Mouse (Mus musculus) granulocyte monocyte progenitor cell, adult 5-6 weeks (primary cell): Measurements from ENCODE around the gene Gm9040. TPM values are rescaled to one million over a fixed set of nuclear protein-coding genes. Genes with fewer than 3 reads are reported as not detected.
A peak's percentile ranks its signal among the peaks of the same experiment; 100 is the strongest.
"Not testable (repeated sequence)": the region's sequence is repeated elsewhere in the genome, so short reads cannot be mapped to it uniquely, and the experiment has no call there.

Source experiments
- ATAC-seq: replicated peaks from 2 replicates; pipeline ENCODE4 v1.8.0; 2016; ENCODE audit warnings: mild to moderate bottlenecking, moderate TSS enrichment, inconsistent platforms; ENCODE audit not compliant: poor library complexity, severe bottlenecking
- total RNA-seq, 2 experiments: library from RNA; stranded (forward) in 1 of 2; stranded (reverse) in 1 of 2; fragments of 200-712, 200-1000 nt in 1 of 2; fragments of >200 nt in 1 of 2; fragmentation: Nextera tagmentation in 1 of 2; gene quantifications; 2 replicates each; pipeline ENCODE4 v1.2.3; 2014 to 2017

Gene Gm9040
- not detected in 2 replicates for total RNA-seq (2014; fragmentation: Nextera tagmentation)
- total RNA-seq (2017) = not detected in 2 replicates

- not testable (repeated sequence) for ATAC-seq
Observed at GRCm38 (mm10) chr10:118326869-118327268, at the start of gene Gm9040. Gm9040 (minus strand) TSS chr10:118326969.

- peak; percentile 100 for ATAC-seq
Observed at GRCm38 (mm10) chr10:118370443-118370842, 43.7 kb upstream of the Gm9040 start.

- ATAC-seq = no peak
Observed at GRCm38 (mm10) chr10:118369518-118369917, 42.7 kb upstream of the Gm9040 start.

GRCm38 (mm10) chr10:118354005-118354404, 27.2 kb upstream of the Gm9040 start, which contains the start of gene Gm9049:
Gm9049 (minus strand) TSS chr10:118354105.
- ATAC-seq = not testable (repeated sequence)

GRCm38 (mm10) chr10:118348579-118348978, 21.8 kb upstream of the Gm9040 start, which contains the start of gene Gm9048:
Gm9048 (minus strand) TSS chr10:118348679.
- not testable (repeated sequence) for ATAC-seq

GRCm38 (mm10) chr10:118343155-118343554, 16.4 kb upstream of the Gm9040 start, which contains the start of gene Gm9046:
Gm9046 (minus strand) TSS chr10:118343255.
- ATAC-seq = not testable (repeated sequence)

GRCm38 (mm10) chr10:118337731-118338130, 11.0 kb upstream of the Gm9040 start, which contains the start of gene Gm9045:
Gm9045 (minus strand) TSS chr10:118337831.
- ATAC-seq = not testable (repeated sequence)

GRCm38 (mm10) chr10:118332308-118332707, 5.5 kb upstream of the Gm9040 start, which contains the start of gene Gm9044:
Gm9044 (minus strand) TSS chr10:118332408.
- ATAC-seq = not testable (repeated sequence)

GRCm38 (mm10) chr10:118319024-118319423, 7.7 kb downstream of the Gm9040 start:
- ATAC-seq = peak; percentile 96

- 0 out of 2 replicates have a peak, but pooled peaks have one; percentile 33 for ATAC-seq
Observed at GRCm38 (mm10) chr10:118302133-118302532, 24.6 kb downstream of the Gm9040 start.

GRCm38 (mm10) chr10:118294938-118295337, 31.8 kb downstream of the Gm9040 start, which contains the start of gene Iltifb:
Iltifb (minus strand) TSS chr10:118295038.
- ATAC-seq = no peak

- ATAC-seq = peak; percentile 33
Observed at GRCm38 (mm10) chr10:118283016-118283415, 43.8 kb downstream of the Gm9040 start.

- not testable (repeated sequence) for ATAC-seq
Observed at GRCm38 (mm10) chr10:118282565-118282964, 44.2 kb downstream of the Gm9040 start.

- not testable (repeated sequence) for ATAC-seq
Observed at GRCm38 (mm10) chr10:118278069-118278468, 48.7 kb downstream of the Gm9040 start.

Other genes with a start within 250 kb of the Gm9040 start
- gene Mdm1, start 185.2 kb downstream of the Gm9040 start, total RNA-seq (2014; fragmentation: Nextera tagmentation) = 11.8 and 13.8 TPM in 2 replicates
- gene Mdm1, start 185.2 kb downstream of the Gm9040 start, total RNA-seq (2017) = 33.8 and 47.5 TPM in 2 replicates
- gene Il22, start 122.0 kb downstream of the Gm9040 start, total RNA-seq (2014; fragmentation: Nextera tagmentation) = not detected in 2 replicates
- not detected in 2 replicates for gene Il22, start 122.0 kb downstream of the Gm9040 start, total RNA-seq (2017)
- not detected in 2 replicates for gene Gm32717, start 86.2 kb downstream of the Gm9040 start, total RNA-seq (2014; fragmentation: Nextera tagmentation)
- 0.09 and 0.31 TPM in 2 replicates for gene Gm32717, start 86.2 kb downstream of the Gm9040 start, total RNA-seq (2017)
- gene Gm32802, start 68.3 kb downstream of the Gm9040 start, total RNA-seq (2014; fragmentation: Nextera tagmentation) = not detected in 2 replicates
- 0.09 and 0.31 TPM in 2 replicates for gene Gm32802, start 68.3 kb downstream of the Gm9040 start, total RNA-seq (2017)
- not detected in 2 replicates for gene Iltifb, start 31.9 kb downstream of the Gm9040 start, total RNA-seq (2014; fragmentation: Nextera tagmentation)
- not detected in 2 replicates for gene Iltifb, start 31.9 kb downstream of the Gm9040 start, total RNA-seq (2017)
- gene Gm9044, start 5.4 kb upstream of the Gm9040 start, total RNA-seq (2014; fragmentation: Nextera tagmentation) = not detected in 2 replicates
- gene Gm9044, start 5.4 kb upstream of the Gm9040 start, total RNA-seq (2017) = not detected in 2 replicates
- gene Gm9045, start 10.9 kb upstream of the Gm9040 start, total RNA-seq (2014; fragmentation: Nextera tagmentation) = not detected in 2 replicates
- 0.17 TPM in 1 of 2 replicates, not detected in the other for gene Gm9045, start 10.9 kb upstream of the Gm9040 start, total RNA-seq (2017)
- gene Gm9046, start 16.3 kb upstream of the Gm9040 start, total RNA-seq (2014; fragmentation: Nextera tagmentation) = not detected in 2 replicates
- gene Gm9046, start 16.3 kb upstream of the Gm9040 start, total RNA-seq (2017) = not detected in 2 replicates
- gene Gm9048, start 21.7 kb upstream of the Gm9040 start, total RNA-seq (2014; fragmentation: Nextera tagmentation) = not detected in 2 replicates
- gene Gm9048, start 21.7 kb upstream of the Gm9040 start, total RNA-seq (2017) = not detected in 2 replicates
- gene Gm9049, start 27.1 kb upstream of the Gm9040 start, total RNA-seq (2014; fragmentation: Nextera tagmentation) = not detected in 2 replicates
- 0.17 TPM in 1 of 2 replicates, not detected in the other for gene Gm9049, start 27.1 kb upstream of the Gm9040 start, total RNA-seq (2017)
- gene Ifng, start 114.1 kb upstream of the Gm9040 start, total RNA-seq (2014; fragmentation: Nextera tagmentation) = not detected in 2 replicates
- gene Ifng, start 114.1 kb upstream of the Gm9040 start, total RNA-seq (2017) = not detected in 2 replicates